Mouse (Mus musculus) testis, adult 2 months (tissue): ENCODE measurements around the gene Npas3. TPM values are rescaled to one million over a fixed set of nuclear protein-coding genes. Genes with fewer than 3 reads are reported as not detected.

Experiments used
- H3K27ac ChIP-seq: fragments of 200-500 bp; 2 replicates; pipeline ENCODE4 v1.5.1; 2012; ENCODE audit warnings: low read depth, low read length; ENCODE audit not compliant: control insufficient read depth, insufficient read depth
- H3K27me3 ChIP-seq: fragments of 200-500 bp; 2 replicates; pipeline ENCODE4 v1.6.1; 2012; ENCODE audit warnings: mild to moderate bottlenecking, low read length, moderate library complexity; ENCODE audit not compliant: control insufficient read depth, insufficient read depth
- H3K36me3 ChIP-seq: fragments of 200-500 bp; 2 replicates; pipeline ENCODE4 v1.6.1; 2012; ENCODE audit warnings: mild to moderate bottlenecking, low read length; ENCODE audit not compliant: control insufficient read depth, insufficient read depth
- H3K4me1 ChIP-seq: fragments of 200-500 bp; 2 replicates; pipeline ENCODE4 v1.6.1; 2012; ENCODE audit warnings: low read length; ENCODE audit not compliant: control insufficient read depth, insufficient read depth
- H3K4me3 ChIP-seq: fragments of 200-500 bp; 2 replicates; pipeline ENCODE4 v1.5.1; 2012; ENCODE audit warnings: low read depth, mild to moderate bottlenecking, low read length, moderate library complexity, mixed read lengths; ENCODE audit not compliant: control insufficient read depth
- CTCF ChIP-seq: fragments of 200-500 bp; IDR thresholded peaks from 2 replicates; pipeline ENCODE4 v1.5.1; 2012; ENCODE audit warnings: low read depth, mild to moderate bottlenecking, inconsistent platforms, low read length, moderate library complexity; ENCODE audit not compliant: control insufficient read depth, insufficient read depth, insufficient replicate concordance
- POLR2A ChIP-seq: fragments of 200-500 bp; IDR thresholded peaks from 2 replicates; pipeline ENCODE4 v1.6.1; 2012; ENCODE audit warnings: low read depth, mild to moderate bottlenecking, inconsistent platforms, low read length, moderate library complexity; ENCODE audit not compliant: control insufficient read depth
- polyA plus RNA-seq: library from polyadenylated mRNA; depleted of rRNA; stranded (reverse); fragments of >200 nt; gene quantifications from 2 replicates; pipeline ENCODE4 v1.2.3, GENCODE M21; 2012

Gene Npas3
- polyA plus RNA-seq, 1 experiment: 0.91 TPM

GRCm38 (mm10) chr12:54034666-54035346, 786.3 kb downstream of the Npas3 start:
- Histone ChIP-seq H3K4me3 (no peak overlapping the region), H3K27me3 (no peaks in the 10 kb centered on the region), H3K27ac (no peak overlapping the region), H3K4me1 (no peaks in the 10 kb centered on the region), H3K36me3 (no peaks in the 10 kb centered on the region)
- TF ChIP-seq POLR2A: no peak
- no peak for TF ChIP-seq CTCF

GRCm38 (mm10) chr12:54037602-54038001, 789.1 kb downstream of the Npas3 start:
- no peaks in the 10 kb centered on the region for H3K4me1 ChIP-seq
- no peak overlapping the region for H3K4me3 ChIP-seq
- H3K27me3 ChIP-seq: no peaks in the 10 kb centered on the region
- no peaks in the 10 kb centered on the region for H3K36me3 ChIP-seq
- H3K27ac ChIP-seq: no peak overlapping the region
- TF ChIP-seq CTCF (no peak), POLR2A (no peak)

- H3K27me3 ChIP-seq: no peaks in the 10 kb centered on the region
- no peak for TF ChIP-seq CTCF
- no peak for TF ChIP-seq POLR2A
- no peaks in the 10 kb centered on the region for H3K4me1 ChIP-seq
- H3K27ac ChIP-seq: no peak overlapping the region
- H3K36me3 ChIP-seq: no peaks in the 10 kb centered on the region
- no peak overlapping the region for H3K4me3 ChIP-seq
Observed at GRCm38 (mm10) chr12:54042996-54043544, 794.6 kb downstream of the Npas3 start.

GRCm38 (mm10) chr12:54044606-54045334, 796.3 kb downstream of the Npas3 start:
- H3K36me3 ChIP-seq: no peaks in the 10 kb centered on the region
- no peaks in the 10 kb centered on the region for H3K4me1 ChIP-seq
- H3K27me3 ChIP-seq: no peaks in the 10 kb centered on the region
- TF ChIP-seq POLR2A: no peak
- TF ChIP-seq CTCF: no peak
- H3K27ac ChIP-seq: no peak overlapping the region
- no peak overlapping the region for H3K4me3 ChIP-seq

- no peaks in the 10 kb centered on the region for H3K27me3 ChIP-seq
- H3K36me3 ChIP-seq: no peaks in the 10 kb centered on the region
- TF ChIP-seq CTCF (no peak), POLR2A (no peak)
- H3K4me3 ChIP-seq: no peak overlapping the region
- no peak overlapping the region for H3K27ac ChIP-seq
- H3K4me1 ChIP-seq: no peaks in the 10 kb centered on the region
Observed at GRCm38 (mm10) chr12:54045360-54045759, 796.9 kb downstream of the Npas3 start.

GRCm38 (mm10) chr12:54046824-54047223, 798.3 kb downstream of the Npas3 start:
- TF ChIP-seq POLR2A (no peak), CTCF (no peak)
- Histone ChIP-seq H3K4me1 (no peaks in the 10 kb centered on the region), H3K27ac (no peak overlapping the region), H3K4me3 (no peak overlapping the region), H3K36me3 (no peaks in the 10 kb centered on the region), H3K27me3 (no peaks in the 10 kb centered on the region)

- no peak for TF ChIP-seq POLR2A
- TF ChIP-seq CTCF: no peak
- no peaks in the 10 kb centered on the region for H3K27me3 ChIP-seq
- H3K27ac ChIP-seq: no peak overlapping the region
- H3K4me1 ChIP-seq: no peaks in the 10 kb centered on the region
- H3K4me3 ChIP-seq: no peak overlapping the region
- H3K36me3 ChIP-seq: no peaks in the 10 kb centered on the region
Observed at GRCm38 (mm10) chr12:54048126-54048525, 799.6 kb downstream of the Npas3 start.
